Mouse (Mus musculus): ENCODE measurements around the gene Rora. TPM values are rescaled to one million over a fixed set of nuclear protein-coding genes. Genes with fewer than 3 reads are reported as not detected.

Rora gene
- polyA plus RNA-seq, 1 experiment from 2014 or later, result 43.6 TPM

DNA sequence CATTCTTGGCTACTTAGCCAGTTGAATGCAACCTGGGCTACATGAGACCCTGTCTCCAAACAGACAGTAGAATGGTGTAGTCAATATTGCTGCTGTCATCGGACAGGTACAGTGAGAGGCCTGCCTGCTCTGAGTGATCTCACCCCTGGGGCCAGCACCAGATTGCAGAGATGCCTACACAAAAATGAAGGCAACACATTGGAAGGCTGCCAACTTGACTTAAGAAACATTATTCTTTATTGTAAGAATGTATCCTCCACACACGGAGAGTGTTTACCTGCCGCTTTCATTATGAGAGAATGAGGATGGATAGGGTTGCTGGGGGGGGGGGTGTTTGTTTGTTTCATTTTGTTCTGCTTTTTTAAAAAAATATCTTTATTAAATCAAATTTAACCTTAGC is 592.6 kb downstream of the Rora start:
- H3K36me3 ChIP-seq (ENCODE audit: control insufficient read depth, insufficient read depth, low read length), result no peaks in the 10 kb centered on the region
- H3K27me3 ChIP-seq (ENCODE audit: control insufficient read depth, insufficient read depth, low read depth, low read length), result no peaks in the 10 kb centered on the region
- H3K9me3 ChIP-seq (replicated peaks; ENCODE audit: control insufficient read depth, low read length, poor library complexity, severe bottlenecking), result no peaks in the 10 kb centered on the region
- H3K4me3 ChIP-seq (ENCODE audit: low read depth, low read length), result no peak overlapping the region
- H3K4me1 ChIP-seq (ENCODE audit: control insufficient read depth, insufficient read depth, low read length), result peaks cover 4% of the 10 kb centered on the region
- ATAC-seq, result no peak
- WGBS, result 76% methylated on average over 3 of the region's 3 CpGs
- H3K4me2 ChIP-seq (ENCODE audit: low read length), result no peak overlapping the region
- H3K9ac ChIP-seq (ENCODE audit: low read depth, low read length), result no peak overlapping the region
- H3K27ac ChIP-seq (ENCODE audit: low read length), result no peak overlapping the region

DNA sequence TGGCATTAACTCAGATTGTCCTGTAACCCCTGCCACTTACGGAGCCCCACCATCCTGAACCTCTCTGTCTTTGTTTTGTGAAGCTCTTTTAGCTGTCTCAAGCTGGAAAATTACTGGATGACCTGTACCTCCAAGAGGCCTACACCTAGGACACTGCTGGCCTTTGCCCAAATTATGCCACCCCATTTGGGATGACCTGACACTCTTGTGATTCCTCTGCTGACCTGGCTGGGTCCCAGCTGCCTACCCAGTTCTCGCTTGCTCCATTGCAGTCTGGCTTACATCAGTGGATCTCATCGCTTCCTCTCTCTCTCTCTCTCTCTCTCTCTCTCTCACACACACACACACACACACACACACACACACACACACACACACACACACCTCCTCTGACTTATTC is 596.0 kb downstream of the Rora start:
- Histone ChIP-seq H3K4me1 (ENCODE audit: control insufficient read depth, insufficient read depth, low read length) (no peaks in the 10 kb centered on the region; the same call in 1 of the 2 replicates), H3K9ac (ENCODE audit: low read depth, low read length) (no peak overlapping the region), H3K4me2 (ENCODE audit: low read length) (no peak overlapping the region), H3K27me3 (ENCODE audit: control insufficient read depth, insufficient read depth, low read depth, low read length) (no peaks in the 10 kb centered on the region), H3K36me3 (ENCODE audit: control insufficient read depth, insufficient read depth, low read length) (no peaks in the 10 kb centered on the region), H3K9me3 (replicated peaks; ENCODE audit: control insufficient read depth, low read length, poor library complexity, severe bottlenecking) (no peaks in the 10 kb centered on the region), H3K27ac (ENCODE audit: low read length) (no peak overlapping the region), H3K4me3 (ENCODE audit: low read depth, low read length) (no peak overlapping the region)
- ATAC-seq, result no peak
- 89% methylated on average over 3 of the region's 3 CpGs for WGBS

DNA sequence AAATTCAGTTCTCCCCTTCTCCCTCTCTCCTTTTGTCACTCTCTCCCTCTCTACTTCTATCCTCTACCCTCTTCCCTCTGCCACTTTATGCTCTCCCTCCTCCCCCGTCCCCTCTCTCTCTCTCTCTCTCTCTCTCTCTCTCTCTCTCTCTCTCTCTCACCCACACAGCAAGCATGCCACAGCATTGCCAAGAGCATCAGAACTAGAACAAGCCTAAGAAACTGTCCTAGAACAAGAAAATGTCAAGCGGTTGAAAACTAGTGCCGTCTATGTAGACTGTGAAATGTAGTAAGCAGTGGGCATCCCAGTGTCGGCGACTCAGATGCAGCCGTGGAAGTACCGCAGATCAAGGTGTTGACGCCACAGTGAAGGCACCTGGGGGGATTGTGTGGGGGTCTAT is 596.7 kb downstream of the Rora start:
- Histone ChIP-seq H3K4me2 (ENCODE audit: low read length) (no peak overlapping the region), H3K9me3 (replicated peaks; ENCODE audit: control insufficient read depth, low read length, poor library complexity, severe bottlenecking) (no peaks in the 10 kb centered on the region), H3K4me1 (ENCODE audit: control insufficient read depth, insufficient read depth, low read length) (no peaks in the 10 kb centered on the region; the same call in 1 of the 2 replicates), H3K27me3 (ENCODE audit: control insufficient read depth, insufficient read depth, low read depth, low read length) (no peaks in the 10 kb centered on the region), H3K36me3 (ENCODE audit: control insufficient read depth, insufficient read depth, low read length) (no peaks in the 10 kb centered on the region), H3K27ac (ENCODE audit: low read length) (no peak overlapping the region), H3K9ac (ENCODE audit: low read depth, low read length) (no peak overlapping the region), H3K4me3 (ENCODE audit: low read depth, low read length) (no peak overlapping the region)
- no peak for ATAC-seq
- 95% methylated on average over 7 of the region's 8 CpGs for WGBS

DNA sequence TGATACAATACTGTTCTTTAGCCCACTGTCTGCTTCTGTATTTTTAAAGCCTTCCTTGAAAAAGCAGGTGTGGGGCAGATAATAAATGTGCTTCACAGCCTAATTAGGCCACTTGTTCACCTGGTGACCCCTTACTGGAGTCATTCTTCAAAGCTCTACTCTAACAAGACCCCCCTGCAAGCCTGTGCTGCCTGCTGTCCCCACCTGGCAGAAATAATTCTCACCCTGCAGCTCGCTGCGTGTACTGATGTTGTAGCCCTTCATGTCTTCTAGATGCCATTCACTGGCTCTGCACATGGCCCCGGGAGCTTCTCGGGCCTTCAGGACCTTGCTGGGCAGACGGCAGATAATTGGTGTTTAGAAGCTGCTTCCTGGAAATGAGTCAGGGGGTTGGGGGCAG is 604.9 kb downstream of the Rora start:
- Histone ChIP-seq H3K9me3 (replicated peaks; ENCODE audit: control insufficient read depth, low read length, poor library complexity, severe bottlenecking) (no peaks in the 10 kb centered on the region), H3K27me3 (ENCODE audit: control insufficient read depth, insufficient read depth, low read depth, low read length) (no peaks in the 10 kb centered on the region), H3K27ac (ENCODE audit: low read length) (no peak overlapping the region), H3K4me2 (ENCODE audit: low read length) (no peak overlapping the region), H3K36me3 (ENCODE audit: control insufficient read depth, insufficient read depth, low read length) (no peaks in the 10 kb centered on the region), H3K4me1 (ENCODE audit: control insufficient read depth, insufficient read depth, low read length) (0 out of 2 replicates have a peak, but pooled peaks cover 2% of the 10 kb centered on the region), H3K4me3 (ENCODE audit: low read depth, low read length) (no peak overlapping the region), H3K9ac (ENCODE audit: low read depth, low read length) (no peak overlapping the region)
- ATAC-seq, result no peak
- 56% methylated on average over 5 of the region's 5 CpGs for WGBS

DNA sequence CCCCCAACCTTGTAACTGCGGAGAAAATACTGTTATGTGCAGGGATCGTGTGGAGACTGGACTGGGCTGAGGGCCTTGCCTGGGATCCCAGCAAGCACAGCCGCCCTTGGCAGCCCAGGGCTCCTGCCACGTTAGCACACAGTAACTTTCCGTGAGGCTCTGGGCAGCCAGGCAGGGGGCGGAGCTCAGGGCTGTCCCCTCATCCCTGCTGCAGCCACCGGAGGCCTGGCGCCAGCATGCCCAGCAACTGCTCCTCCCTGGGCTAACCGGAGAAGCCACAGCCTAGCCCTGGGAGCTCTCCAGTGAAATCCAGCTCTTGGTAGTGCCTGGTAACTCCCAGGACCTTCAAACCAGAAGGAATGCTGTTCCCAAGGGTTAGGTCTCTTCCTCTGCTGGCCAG is 605.8 kb downstream of the Rora start:
- Histone ChIP-seq H3K9ac (ENCODE audit: low read depth, low read length) (no peak overlapping the region), H3K27me3 (ENCODE audit: control insufficient read depth, insufficient read depth, low read depth, low read length) (no peaks in the 10 kb centered on the region), H3K4me3 (ENCODE audit: low read depth, low read length) (no peak overlapping the region), H3K27ac (ENCODE audit: low read length) (no peak overlapping the region), H3K36me3 (ENCODE audit: control insufficient read depth, insufficient read depth, low read length) (no peaks in the 10 kb centered on the region), H3K4me1 (ENCODE audit: control insufficient read depth, insufficient read depth, low read length) (0 out of 2 replicates have a peak, but pooled peaks cover 2% of the 10 kb centered on the region), H3K4me2 (ENCODE audit: low read length) (no peak overlapping the region), H3K9me3 (replicated peaks; ENCODE audit: control insufficient read depth, low read length, poor library complexity, severe bottlenecking) (no peaks in the 10 kb centered on the region)
- WGBS, result 14% methylated on average over 9 of the region's 9 CpGs
- peak; percentile 39; the same call in 1 of the 2 replicates for ATAC-seq

DNA sequence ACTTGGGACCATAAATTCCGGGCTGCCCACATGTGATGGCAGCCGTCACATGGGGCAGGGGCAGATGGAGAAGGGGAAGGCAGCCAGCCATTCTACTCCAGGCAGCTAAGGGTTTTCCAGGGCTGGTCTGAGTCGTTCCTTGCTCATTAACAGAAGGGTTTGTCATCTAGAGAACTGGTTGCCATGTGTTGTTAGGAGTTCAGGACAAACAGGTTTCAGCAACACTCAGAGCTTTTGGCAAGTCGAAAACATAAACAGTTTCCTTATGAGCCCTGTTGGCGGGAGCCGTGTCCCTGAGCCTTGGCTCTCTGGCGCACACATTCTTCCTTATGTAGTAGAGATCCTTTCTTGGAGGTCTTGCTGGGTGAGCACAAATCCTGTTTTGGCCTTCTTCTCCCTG is 611.6 kb downstream of the Rora start:
- 84% methylated on average over 7 of the region's 7 CpGs for WGBS
- Histone ChIP-seq H3K27me3 (ENCODE audit: control insufficient read depth, insufficient read depth, low read depth, low read length) (no peaks in the 10 kb centered on the region), H3K9me3 (replicated peaks; ENCODE audit: control insufficient read depth, low read length, poor library complexity, severe bottlenecking) (no peaks in the 10 kb centered on the region), H3K4me1 (ENCODE audit: control insufficient read depth, insufficient read depth, low read length) (no peaks in the 10 kb centered on the region), H3K36me3 (ENCODE audit: control insufficient read depth, insufficient read depth, low read length) (no peaks in the 10 kb centered on the region), H3K4me3 (ENCODE audit: low read depth, low read length) (no peak overlapping the region), H3K4me2 (ENCODE audit: low read length) (no peak overlapping the region), H3K9ac (ENCODE audit: low read depth, low read length) (no peak overlapping the region), H3K27ac (ENCODE audit: low read length) (no peak overlapping the region)
- no peak for ATAC-seq

DNA sequence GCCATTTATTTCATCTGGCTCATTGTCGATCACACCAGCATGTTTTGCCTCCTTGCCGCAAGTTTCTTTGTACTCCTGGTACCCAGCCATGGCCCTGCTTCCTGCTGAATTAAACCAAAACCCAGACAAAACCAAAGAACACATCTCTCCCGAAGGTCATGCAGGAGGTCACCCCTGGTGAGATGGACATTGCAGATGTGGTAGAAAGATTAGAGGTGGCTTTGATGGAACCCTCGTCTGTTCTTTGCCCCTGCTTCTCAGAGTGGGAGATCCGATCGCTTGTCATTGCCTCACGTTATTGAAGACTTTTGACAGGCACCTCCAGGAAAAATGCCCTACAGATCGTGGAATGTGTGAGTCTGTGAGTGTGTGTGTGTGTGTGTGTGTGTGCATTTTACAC is 616.8 kb downstream of the Rora start:
- Histone ChIP-seq H3K36me3 (ENCODE audit: control insufficient read depth, insufficient read depth, low read length) (no peaks in the 10 kb centered on the region), H3K4me1 (ENCODE audit: control insufficient read depth, insufficient read depth, low read length) (peaks cover 3% of the 10 kb centered on the region; the same call in 1 of the 2 replicates), H3K4me2 (ENCODE audit: low read length) (no peak overlapping the region), H3K4me3 (ENCODE audit: low read depth, low read length) (no peak overlapping the region), H3K9me3 (replicated peaks; ENCODE audit: control insufficient read depth, low read length, poor library complexity, severe bottlenecking) (no peaks in the 10 kb centered on the region), H3K27me3 (ENCODE audit: control insufficient read depth, insufficient read depth, low read depth, low read length) (no peaks in the 10 kb centered on the region), H3K27ac (ENCODE audit: low read length) (no peak overlapping the region), H3K9ac (ENCODE audit: low read depth, low read length) (no peak overlapping the region)
- WGBS, result 39% methylated on average over 8 of the region's 8 CpGs
- ATAC-seq, result no peak

DNA sequence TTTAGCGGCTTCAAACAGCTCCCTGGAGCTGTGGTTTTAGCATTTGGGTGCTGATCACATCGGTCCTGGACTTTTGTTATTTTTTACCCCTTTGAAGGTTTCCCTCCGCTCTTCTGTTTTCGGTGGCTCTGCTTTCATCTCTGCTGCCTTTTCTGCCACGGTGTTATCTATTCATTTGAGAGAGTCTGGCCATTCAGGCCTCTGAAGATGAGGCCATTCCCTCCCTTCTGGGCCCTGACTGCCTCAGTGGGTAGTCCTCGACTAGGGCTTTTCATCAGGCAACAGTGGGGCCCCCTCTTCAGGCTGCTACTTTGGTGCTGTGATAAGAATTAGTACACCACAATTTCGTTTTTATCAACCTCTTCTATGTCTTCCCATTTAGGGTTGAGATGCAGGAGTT is 617.3 kb downstream of the Rora start:
- ATAC-seq, result no peak
- H3K9ac ChIP-seq (ENCODE audit: low read depth, low read length), result no peak overlapping the region
- no peaks in the 10 kb centered on the region for H3K27me3 ChIP-seq (ENCODE audit: control insufficient read depth, insufficient read depth, low read depth, low read length)
- H3K4me2 ChIP-seq (ENCODE audit: low read length), result no peak overlapping the region
- H3K4me1 ChIP-seq (ENCODE audit: control insufficient read depth, insufficient read depth, low read length), result peaks cover 3% of the 10 kb centered on the region; the same call in 1 of the 2 replicates
- no peaks in the 10 kb centered on the region for H3K9me3 ChIP-seq (replicated peaks; ENCODE audit: control insufficient read depth, low read length, poor library complexity, severe bottlenecking)
- H3K27ac ChIP-seq (ENCODE audit: low read length), result no peak overlapping the region
- H3K36me3 ChIP-seq (ENCODE audit: control insufficient read depth, insufficient read depth, low read length), result no peaks in the 10 kb centered on the region
- 31% methylated on average over 7 of the region's 7 CpGs for WGBS
- no peak overlapping the region for H3K4me3 ChIP-seq (ENCODE audit: low read depth, low read length)

DNA sequence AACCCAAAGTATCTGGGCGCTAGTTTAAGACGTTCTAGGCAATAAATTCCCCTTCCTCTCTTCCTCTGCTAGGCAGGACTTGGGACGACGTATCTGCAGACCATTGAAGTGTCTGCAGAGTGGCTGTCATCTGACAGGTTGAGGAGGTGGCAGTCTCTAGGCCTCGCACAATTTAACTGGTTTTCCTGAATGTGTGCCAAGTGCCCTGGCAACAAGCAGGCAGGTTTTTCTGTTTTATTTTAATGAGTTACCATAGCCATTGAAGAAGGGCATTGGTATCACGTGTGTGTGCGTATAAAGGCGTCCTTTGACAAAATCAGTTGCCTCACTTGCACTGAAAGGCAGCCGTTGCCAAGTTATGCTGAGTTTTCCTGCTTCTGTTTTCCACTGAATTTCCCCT is 619.3 kb downstream of the Rora start:
- peaks cover 3% of the 10 kb centered on the region; the same call in 1 of the 2 replicates for H3K4me1 ChIP-seq (ENCODE audit: control insufficient read depth, insufficient read depth, low read length)
- WGBS, result 47% methylated on average over 9 of the region's 9 CpGs
- H3K27me3 ChIP-seq (ENCODE audit: control insufficient read depth, insufficient read depth, low read depth, low read length), result no peaks in the 10 kb centered on the region
- H3K9me3 ChIP-seq (replicated peaks; ENCODE audit: control insufficient read depth, low read length, poor library complexity, severe bottlenecking), result no peaks in the 10 kb centered on the region
- H3K4me2 ChIP-seq (ENCODE audit: low read length), result no peak overlapping the region
- H3K36me3 ChIP-seq (ENCODE audit: control insufficient read depth, insufficient read depth, low read length), result no peaks in the 10 kb centered on the region
- no peak overlapping the region for H3K9ac ChIP-seq (ENCODE audit: low read depth, low read length)
- peak; percentile 11; the same call in 1 of the 2 replicates for ATAC-seq
- H3K4me3 ChIP-seq (ENCODE audit: low read depth, low read length), result no peak overlapping the region
- H3K27ac ChIP-seq (ENCODE audit: low read length), result no peak overlapping the region
